Mouse (Mus musculus): ENCODE data around the gene A030014E15Rik. TPM values are rescaled to one million over a fixed set of nuclear protein-coding genes. Genes with fewer than 3 reads are reported as not detected.
"Not testable (repeated sequence)": the region's sequence is repeated elsewhere in the genome, so short reads cannot be mapped to it uniquely, and the experiment has no call there.

A030014E15Rik gene
- total RNA-seq (2017), result not detected in 3 replicates

GRCm38 (mm10) chr1:82924650-82925049 is at the start of gene A030014E15Rik:
A030014E15Rik (plus strand) TSS chr1:82924917.
- no peak for ATAC-seq (replicated peaks; ENCODE audit: insufficient number of reproducible peaks, low FRiP score, low TSS enrichment, poor library complexity, severe bottlenecking)

GRCm38 (mm10) chr1:82879172-82879571 is 45.5 kb upstream of the A030014E15Rik start:
- ATAC-seq (replicated peaks; ENCODE audit: insufficient number of reproducible peaks, low FRiP score, low TSS enrichment, poor library complexity, severe bottlenecking), result no peak

- no peak for ATAC-seq (replicated peaks; ENCODE audit: insufficient number of reproducible peaks, low FRiP score, low TSS enrichment, poor library complexity, severe bottlenecking)
Measured at GRCm38 (mm10) chr1:82880196-82880595, 44.5 kb upstream of the A030014E15Rik start.

GRCm38 (mm10) chr1:82893269-82893668 is 31.4 kb upstream of the A030014E15Rik start:
- ATAC-seq (replicated peaks; ENCODE audit: insufficient number of reproducible peaks, low FRiP score, low TSS enrichment, poor library complexity, severe bottlenecking), result no peak

- no peak for ATAC-seq (replicated peaks; ENCODE audit: insufficient number of reproducible peaks, low FRiP score, low TSS enrichment, poor library complexity, severe bottlenecking)
Measured at GRCm38 (mm10) chr1:82900567-82900966, 24.1 kb upstream of the A030014E15Rik start.

- no peak for ATAC-seq (replicated peaks; ENCODE audit: insufficient number of reproducible peaks, low FRiP score, low TSS enrichment, poor library complexity, severe bottlenecking)
Measured at GRCm38 (mm10) chr1:82901201-82901600, 23.5 kb upstream of the A030014E15Rik start.

GRCm38 (mm10) chr1:82905886-82906285 is 18.8 kb upstream of the A030014E15Rik start:
- no peak for ATAC-seq (replicated peaks; ENCODE audit: insufficient number of reproducible peaks, low FRiP score, low TSS enrichment, poor library complexity, severe bottlenecking)

- no peak for ATAC-seq (replicated peaks; ENCODE audit: insufficient number of reproducible peaks, low FRiP score, low TSS enrichment, poor library complexity, severe bottlenecking)
Measured at GRCm38 (mm10) chr1:82913025-82913424, 11.7 kb upstream of the A030014E15Rik start, which contains the start of gene A030005L19Rik. A030005L19Rik (plus strand) TSS chr1:82913325.

- not testable (repeated sequence) for ATAC-seq (replicated peaks; ENCODE audit: insufficient number of reproducible peaks, low FRiP score, low TSS enrichment, poor library complexity, severe bottlenecking)
Measured at GRCm38 (mm10) chr1:82913434-82913833, 11.3 kb upstream of the A030014E15Rik start.

GRCm38 (mm10) chr1:82930558-82930957 is 5.8 kb downstream of the A030014E15Rik start:
- ATAC-seq (replicated peaks; ENCODE audit: insufficient number of reproducible peaks, low FRiP score, low TSS enrichment, poor library complexity, severe bottlenecking), result not testable (repeated sequence)

- not testable (repeated sequence) for ATAC-seq (replicated peaks; ENCODE audit: insufficient number of reproducible peaks, low FRiP score, low TSS enrichment, poor library complexity, severe bottlenecking)
Measured at GRCm38 (mm10) chr1:82931326-82931725, 6.6 kb downstream of the A030014E15Rik start, which contains the start of gene Gm6217. Gm6217 (minus strand) TSS chr1:82931399.

GRCm38 (mm10) chr1:82938666-82939065 is 13.9 kb downstream of the A030014E15Rik start:
- no peak for ATAC-seq (replicated peaks; ENCODE audit: insufficient number of reproducible peaks, low FRiP score, low TSS enrichment, poor library complexity, severe bottlenecking)

GRCm38 (mm10) chr1:82942505-82942904 is 17.8 kb downstream of the A030014E15Rik start:
- not testable (repeated sequence) for ATAC-seq (replicated peaks; ENCODE audit: insufficient number of reproducible peaks, low FRiP score, low TSS enrichment, poor library complexity, severe bottlenecking)

GRCm38 (mm10) chr1:82943295-82943694 is 18.6 kb downstream of the A030014E15Rik start, which contains the start of gene A030003K21Rik:
A030003K21Rik (minus strand) TSS chr1:82943388.
- not testable (repeated sequence) for ATAC-seq (replicated peaks; ENCODE audit: insufficient number of reproducible peaks, low FRiP score, low TSS enrichment, poor library complexity, severe bottlenecking)

- ATAC-seq (replicated peaks; ENCODE audit: insufficient number of reproducible peaks, low FRiP score, low TSS enrichment, poor library complexity, severe bottlenecking), result not testable (repeated sequence)
Measured at GRCm38 (mm10) chr1:82946029-82946428, 21.3 kb downstream of the A030014E15Rik start.

GRCm38 (mm10) chr1:82948601-82949000 is 23.9 kb downstream of the A030014E15Rik start:
- no peak for ATAC-seq (replicated peaks; ENCODE audit: insufficient number of reproducible peaks, low FRiP score, low TSS enrichment, poor library complexity, severe bottlenecking)

- ATAC-seq (replicated peaks; ENCODE audit: insufficient number of reproducible peaks, low FRiP score, low TSS enrichment, poor library complexity, severe bottlenecking), result not testable (repeated sequence)
Measured at GRCm38 (mm10) chr1:82955913-82956312, 31.2 kb downstream of the A030014E15Rik start, which contains the start of gene Gm7544. Gm7544 (minus strand) TSS chr1:82956013.

- no peak for ATAC-seq (replicated peaks; ENCODE audit: insufficient number of reproducible peaks, low FRiP score, low TSS enrichment, poor library complexity, severe bottlenecking)
Measured at GRCm38 (mm10) chr1:82959870-82960385, 35.2 kb downstream of the A030014E15Rik start, which contains the start of gene Gm47955. Gm47955 (plus strand) TSS chr1:82960286.

GRCm38 (mm10) chr1:82966413-82966812 is 41.7 kb downstream of the A030014E15Rik start:
- ATAC-seq (replicated peaks; ENCODE audit: insufficient number of reproducible peaks, low FRiP score, low TSS enrichment, poor library complexity, severe bottlenecking), result no peak

- ATAC-seq (replicated peaks; ENCODE audit: insufficient number of reproducible peaks, low FRiP score, low TSS enrichment, poor library complexity, severe bottlenecking), result no peak
Measured at GRCm38 (mm10) chr1:82972046-82972445, 47.3 kb downstream of the A030014E15Rik start.

Measured in monocyte, adult 5-6 weeks (primary cell).